Mouse (Mus musculus) adrenal gland, postnatal 25 days (tissue): ENCODE data around the gene Myct1. TPM values are rescaled to one million over a fixed set of nuclear protein-coding genes. Genes with fewer than 3 reads are reported as not detected.

Experiments used
- DNase-seq: peaks from one replicate; pipeline ENCODE4 v3.0.0; 2021; ENCODE audit warnings: mixed read lengths
- total RNA-seq: library from RNA; stranded (reverse); gene quantifications from 2 replicates; pipeline ENCODE4 v1.2.3, GENCODE M21; 2021

Myct1 gene
- total RNA-seq, 1 experiment from 2014 or later = 5.1 TPM

- DNase-seq = no peak
Measured at GRCm38 (mm10) chr10:5626268-5626667, 32.7 kb downstream of the Myct1 start.

DNA sequence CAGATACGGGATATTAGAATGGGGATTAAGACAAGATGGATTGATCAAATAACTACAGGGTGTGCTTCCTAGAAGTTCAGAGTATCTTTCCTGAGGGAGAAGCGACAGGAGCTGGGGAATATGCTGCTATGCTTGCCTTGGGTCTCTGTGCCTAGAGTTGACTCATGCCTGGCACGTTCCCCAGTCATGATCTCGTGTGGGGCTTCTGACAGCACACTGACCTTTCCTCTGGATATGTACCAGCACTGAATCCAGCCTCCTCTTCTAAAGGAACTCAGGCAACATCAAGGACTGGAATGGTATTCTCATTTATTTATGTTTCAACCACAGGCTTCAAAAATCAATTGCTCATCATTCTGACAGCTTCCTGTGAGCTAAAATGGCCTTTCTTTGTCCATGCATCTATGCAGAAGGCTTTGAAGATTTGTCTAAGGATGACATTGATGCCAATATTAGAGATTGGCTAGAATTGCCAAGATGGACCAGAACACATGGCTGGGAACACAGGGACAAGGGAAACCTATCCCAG lies 40.2 kb downstream of the Myct1 start:
- peak; percentile 67 for DNase-seq

DNA sequence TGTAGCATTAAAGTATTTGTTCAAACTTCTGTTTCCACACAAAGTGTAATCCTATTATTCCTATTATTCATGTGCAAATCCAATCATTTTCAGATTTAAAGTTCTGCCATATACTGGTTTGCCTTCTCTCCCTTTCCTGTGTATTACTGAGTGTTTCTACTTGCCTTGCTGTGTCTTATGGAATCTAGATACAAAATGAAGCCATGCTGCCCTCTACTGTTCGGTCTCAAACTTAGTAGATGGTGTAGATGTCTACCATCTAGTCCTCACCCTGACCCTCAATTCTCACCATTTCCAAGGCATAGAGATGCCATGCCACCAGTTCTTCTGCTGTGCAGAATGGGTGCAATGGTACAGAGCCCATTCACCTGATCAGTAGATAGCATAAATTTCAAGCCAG lies 40.8 kb downstream of the Myct1 start:
- DNase-seq = peak; percentile 2

DNA sequence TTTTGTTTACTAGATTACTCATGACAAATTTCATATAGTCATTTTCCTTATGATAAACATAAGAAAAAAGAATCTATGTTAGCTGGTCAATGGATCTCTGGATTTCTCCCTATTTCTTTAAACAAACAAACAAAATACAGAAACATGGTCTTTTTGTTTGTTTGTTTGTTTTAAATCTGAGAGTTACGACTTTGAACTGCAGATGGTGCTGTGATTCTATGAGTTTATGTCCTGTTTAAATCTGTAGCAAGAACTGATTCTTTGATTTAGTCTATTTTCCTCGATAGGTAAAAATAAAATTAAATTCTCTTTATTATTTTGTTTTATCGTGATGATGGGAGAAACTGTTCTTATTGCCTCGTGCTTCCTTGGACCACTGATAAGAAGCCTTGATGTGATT lies 43.7 kb downstream of the Myct1 start:
- no peak for DNase-seq

DNA sequence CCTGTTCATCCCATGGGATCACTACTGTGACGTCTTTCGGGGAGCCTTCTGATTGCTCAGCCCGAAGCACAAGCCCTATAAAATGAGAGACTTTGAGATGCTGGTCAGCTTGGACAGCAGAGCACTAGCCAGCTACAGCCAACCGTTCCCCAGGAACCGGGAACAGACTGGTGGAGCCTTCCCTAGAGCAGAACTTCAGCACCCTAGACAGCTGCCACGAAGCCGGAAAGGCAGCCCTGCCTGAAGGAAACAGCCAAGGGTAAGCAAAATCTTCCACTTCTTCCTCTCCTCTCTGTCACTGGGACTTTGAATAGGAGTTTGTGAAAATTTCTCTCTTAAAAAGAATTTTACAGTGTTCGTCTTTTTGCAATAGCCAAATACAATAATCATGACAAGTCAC lies 45.5 kb downstream of the Myct1 start, which contains the start of gene Vip:
TSS of gene Vip (plus strand) at position 107 of the 400 bp plus-strand sequence.
- DNase-seq = peak; percentile 38

Other genes with a start within 250 kb of the Myct1 start
- 17.1 and 21.7 TPM in 2 replicates for gene Syne1, start 42.3 kb upstream of the Myct1 start, total RNA-seq
- 0.27 TPM in 1 of 2 replicates, not detected in the other for gene Vip, start 45.4 kb downstream of the Myct1 start, total RNA-seq
- 5.4 and 5.7 TPM in 2 replicates for gene Fbxo5, start 211.8 kb downstream of the Myct1 start, total RNA-seq
- gene Mtrf1l, start 230.1 kb downstream of the Myct1 start, total RNA-seq = 12.3 and 13.3 TPM in 2 replicates